Mouse (Mus musculus) cerebellum, postnatal 25 days (tissue): ENCODE results near the gene Oxgr1.
"Not testable (repeated sequence)": the region's sequence is repeated elsewhere in the genome, so short reads cannot be mapped to it uniquely, and the experiment has no call there.

Source experiments
- DNase-seq, 2 experiments: peaks; one replicate each; pipeline ENCODE4 v3.0.0; 2021; ENCODE audit warnings: mixed read lengths in 2 of 2

Oxgr1 gene

DNA sequence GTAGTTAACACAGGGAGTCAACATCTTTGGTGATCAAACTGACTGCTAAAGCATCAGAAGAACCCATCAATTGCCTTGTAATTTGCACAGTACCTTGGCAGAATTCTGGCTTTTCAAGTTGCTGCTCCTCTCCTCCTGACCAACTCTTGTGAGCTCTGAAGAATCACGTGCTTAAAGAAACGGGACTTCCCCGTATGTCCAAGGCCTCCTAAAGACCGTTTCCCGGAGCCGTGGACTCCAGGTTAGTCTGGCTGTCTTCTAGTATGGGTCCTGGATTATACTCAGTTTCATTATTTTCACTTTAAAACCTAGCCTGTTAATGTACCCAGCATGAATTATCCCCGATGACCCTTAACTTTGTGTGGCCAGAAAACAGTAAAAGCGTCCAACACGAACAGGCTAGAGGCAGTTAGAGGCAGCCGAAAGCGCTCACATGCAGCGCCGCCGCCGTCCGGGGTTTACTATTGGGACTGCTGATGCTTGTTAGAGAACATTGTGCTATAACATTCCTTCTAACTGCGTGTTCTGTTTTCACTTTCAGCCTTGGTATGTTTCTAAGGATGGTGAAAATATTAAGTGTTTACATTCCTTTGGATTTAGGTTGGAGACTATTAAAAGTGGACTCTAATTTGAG lies at the start of gene Oxgr1:
Oxgr1 (minus strand) TSS at position 249 of the 634 bp plus-strand sequence.
- DNase-seq = no peak

DNA sequence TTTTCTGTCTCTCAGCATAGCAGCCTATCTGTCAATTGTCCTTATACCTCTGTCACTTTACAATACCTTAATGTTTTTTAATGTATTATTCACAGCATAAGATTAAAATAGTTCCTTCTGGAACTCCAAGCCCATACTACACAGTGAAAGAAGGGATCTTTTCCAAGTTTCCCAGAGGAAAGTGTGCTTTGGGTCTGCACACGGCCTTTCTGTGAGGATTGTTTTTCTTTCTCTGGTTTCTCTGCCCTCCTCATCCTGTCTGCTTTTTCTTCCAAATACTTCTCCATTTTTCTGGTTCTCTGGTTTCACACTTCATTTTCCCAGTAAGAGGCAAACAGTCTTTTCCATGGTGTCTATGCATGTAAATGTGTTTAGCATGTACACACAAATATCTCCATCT lies 48.2 kb upstream of the Oxgr1 start:
- no peak for DNase-seq

DNA sequence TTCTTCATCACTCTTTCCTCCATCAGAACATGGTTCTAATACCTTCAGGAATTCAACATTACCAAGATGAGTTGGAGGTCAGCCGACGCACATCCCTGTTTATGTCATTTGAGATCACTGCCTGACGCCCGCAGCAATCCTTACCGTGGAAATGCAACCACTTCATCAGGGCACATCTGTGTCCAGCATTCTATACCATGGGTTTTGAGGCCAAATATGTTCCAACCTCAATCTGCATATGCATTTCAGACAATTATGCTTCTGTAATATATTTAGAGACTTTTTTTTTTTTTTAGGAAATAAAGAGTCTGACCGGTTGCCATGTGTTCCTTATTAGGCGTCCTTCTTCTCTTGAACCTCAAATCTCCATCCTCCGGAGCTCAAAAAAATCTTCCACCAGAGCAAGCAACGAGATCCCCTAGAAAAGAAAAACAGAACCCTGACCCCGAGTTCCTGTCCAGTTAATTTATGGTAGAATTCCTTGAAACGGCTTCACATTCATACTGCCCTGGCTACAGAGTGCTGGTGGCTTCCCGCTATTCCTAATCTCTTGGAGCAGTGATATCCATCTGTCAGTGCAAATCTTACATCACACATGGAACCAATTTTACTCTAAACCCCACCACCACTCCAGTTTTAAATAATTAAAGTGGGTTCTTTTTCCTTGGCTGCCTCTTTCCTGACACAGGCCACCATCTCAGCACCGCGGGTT lies 47.6 kb upstream of the Oxgr1 start:
- peak; percentile 24 to 26 for DNase-seq

DNA sequence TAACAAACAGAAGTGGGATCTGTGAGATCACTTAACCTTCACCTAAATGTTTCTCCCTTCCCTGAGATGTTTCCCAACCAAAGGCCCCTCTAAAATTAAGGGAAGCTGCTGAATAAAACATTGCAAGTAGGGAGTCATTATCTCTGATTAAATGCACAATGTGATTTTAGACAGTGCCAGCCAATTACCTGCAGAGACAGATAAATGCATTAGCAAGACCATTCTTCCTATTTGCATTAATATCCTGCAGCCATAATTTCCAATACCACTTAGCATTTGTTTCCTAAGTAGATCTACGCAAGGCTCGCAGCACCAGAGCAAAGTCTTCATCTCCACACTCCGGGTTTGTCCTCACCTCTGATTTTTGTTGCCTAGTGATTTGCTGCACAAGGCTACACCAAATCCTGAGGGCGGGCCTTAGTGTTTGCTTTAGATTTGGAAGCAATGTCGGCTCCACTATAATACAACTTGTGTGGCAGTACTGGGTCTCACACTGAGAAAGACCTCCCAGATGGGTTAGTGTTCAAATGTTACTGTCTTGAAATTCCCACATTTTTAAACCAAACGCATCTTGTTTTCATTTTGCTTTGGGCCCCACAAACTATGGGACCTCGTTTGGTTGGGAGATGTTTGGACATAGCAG lies 46.9 kb upstream of the Oxgr1 start:
- no peak for DNase-seq

DNA sequence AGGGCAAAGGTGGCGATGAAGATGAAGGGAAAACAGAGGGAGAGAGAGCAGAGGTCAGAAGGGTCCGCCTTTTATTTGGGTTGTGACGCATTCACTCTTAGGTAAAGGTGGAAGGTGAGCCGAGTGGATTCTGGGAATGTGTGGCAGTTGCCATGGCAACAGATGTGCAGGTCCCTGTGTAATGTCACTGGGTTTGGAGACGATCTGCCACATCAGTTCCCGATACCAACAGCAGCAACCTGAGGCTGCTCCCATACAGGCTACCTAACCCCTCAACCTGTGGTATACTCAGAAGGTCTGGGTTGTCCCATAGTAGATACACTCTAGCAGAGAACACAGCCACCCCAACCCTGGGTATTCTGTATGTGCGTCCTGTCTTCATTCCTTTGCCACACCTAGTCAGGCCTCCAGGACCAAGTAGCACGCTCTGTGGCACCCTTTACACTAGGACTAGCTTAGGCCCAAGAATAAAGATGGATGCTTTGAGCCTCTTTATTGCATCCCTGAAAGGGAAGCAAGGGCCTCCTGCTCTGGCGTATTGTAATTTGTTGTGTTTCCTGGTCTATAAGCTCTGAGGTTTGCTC lies 41.9 kb upstream of the Oxgr1 start:
- no peak for DNase-seq

DNA sequence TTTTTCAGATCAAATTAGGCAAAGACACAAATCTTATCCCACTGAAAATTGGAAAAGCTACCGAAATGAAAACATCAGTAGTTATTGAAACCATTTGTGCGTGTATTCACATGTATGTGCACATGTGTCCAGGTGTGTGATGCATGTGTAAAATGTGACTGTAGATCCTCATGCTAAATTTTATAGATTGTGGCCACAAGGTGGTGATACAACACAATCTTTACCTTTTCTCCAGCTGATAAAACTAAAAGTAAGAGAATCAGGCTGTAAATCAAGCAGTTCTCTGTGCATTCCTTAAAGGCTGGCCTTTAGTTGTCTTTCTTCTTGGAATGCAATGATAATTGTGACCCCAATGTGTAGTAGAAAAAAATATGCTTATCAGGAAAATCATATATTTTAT lies 34.0 kb upstream of the Oxgr1 start:
- DNase-seq = peak in 1 of 2 experiments; percentile 34

DNA sequence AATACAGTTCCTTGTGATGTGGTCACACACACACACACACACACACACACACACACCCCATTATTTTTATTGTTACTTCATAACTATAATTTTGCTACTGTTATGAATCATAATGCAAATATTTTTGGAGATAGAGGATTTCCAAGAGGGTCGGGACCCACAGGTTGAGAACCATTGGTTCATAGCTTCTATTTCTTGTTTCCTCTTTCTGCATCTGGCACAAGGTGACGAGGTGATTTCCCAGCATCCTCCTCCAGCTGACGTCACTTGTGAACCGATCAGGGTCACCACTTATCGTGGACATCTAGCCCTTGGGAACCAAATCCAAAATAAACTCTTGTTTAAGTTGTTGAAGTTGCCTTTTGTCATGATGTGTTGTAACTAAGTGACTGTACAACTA lies 33.5 kb upstream of the Oxgr1 start:
- no peak for DNase-seq

DNA sequence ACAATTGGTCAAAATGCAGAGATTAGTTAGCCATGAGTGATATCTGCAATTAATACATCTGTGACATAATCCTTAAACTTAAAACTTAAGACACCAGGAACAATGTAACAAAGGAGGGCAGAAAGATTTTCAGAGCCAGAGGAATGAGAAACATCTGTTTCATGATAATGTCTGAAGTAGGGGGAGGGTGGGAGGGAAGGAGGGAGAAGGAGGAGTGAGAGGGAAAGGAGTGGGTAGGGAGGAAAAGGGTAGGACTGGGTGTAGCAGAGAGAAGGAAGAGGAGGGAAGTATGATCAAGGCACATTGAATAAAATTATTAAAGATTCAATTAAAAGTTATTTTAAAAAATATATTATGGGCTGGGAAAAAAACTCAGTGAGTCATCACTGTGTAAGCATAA lies 32.0 kb upstream of the Oxgr1 start:
- DNase-seq = no peak

DNA sequence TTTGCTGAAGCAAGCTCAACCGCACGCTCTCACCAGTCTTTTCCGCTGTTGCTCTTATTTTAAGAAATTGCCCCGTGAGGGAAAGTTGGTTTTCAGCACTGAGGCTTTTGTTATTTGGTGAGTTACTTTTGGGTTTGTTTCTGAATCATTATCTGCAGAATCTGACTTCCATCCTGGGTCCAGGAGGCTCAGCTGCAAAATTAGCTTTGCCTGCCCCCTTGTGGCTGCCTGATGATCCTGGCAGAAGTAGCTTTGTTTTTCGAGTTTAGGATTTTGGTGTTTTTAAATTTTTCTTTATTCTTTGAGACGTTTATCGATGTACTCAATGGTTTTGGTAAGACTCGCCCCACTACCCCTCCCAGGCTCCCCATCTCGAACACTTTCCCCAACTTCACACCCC lies 18.9 kb upstream of the Oxgr1 start:
- peak; percentile 75 to 85 for DNase-seq

DNA sequence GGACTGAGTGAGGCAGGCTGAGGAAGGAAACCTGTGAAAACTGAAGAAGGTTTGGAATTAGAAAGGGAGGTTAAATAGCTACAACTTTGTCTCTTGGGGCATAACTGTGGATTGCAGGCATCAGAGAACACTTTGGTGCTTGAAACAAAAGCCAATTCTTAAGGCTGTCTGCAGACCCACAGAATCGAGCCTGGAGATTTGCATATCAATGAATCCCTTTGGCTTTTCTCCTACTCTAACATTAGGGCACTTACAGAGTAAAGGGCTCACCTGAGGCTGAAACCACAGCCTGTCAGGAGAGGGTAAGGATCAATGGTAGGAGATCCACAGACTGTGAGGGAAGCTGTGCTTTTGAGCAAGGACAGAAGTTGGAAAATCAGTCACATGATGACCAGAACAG lies 8.8 kb downstream of the Oxgr1 start:
- DNase-seq = no peak

DNA sequence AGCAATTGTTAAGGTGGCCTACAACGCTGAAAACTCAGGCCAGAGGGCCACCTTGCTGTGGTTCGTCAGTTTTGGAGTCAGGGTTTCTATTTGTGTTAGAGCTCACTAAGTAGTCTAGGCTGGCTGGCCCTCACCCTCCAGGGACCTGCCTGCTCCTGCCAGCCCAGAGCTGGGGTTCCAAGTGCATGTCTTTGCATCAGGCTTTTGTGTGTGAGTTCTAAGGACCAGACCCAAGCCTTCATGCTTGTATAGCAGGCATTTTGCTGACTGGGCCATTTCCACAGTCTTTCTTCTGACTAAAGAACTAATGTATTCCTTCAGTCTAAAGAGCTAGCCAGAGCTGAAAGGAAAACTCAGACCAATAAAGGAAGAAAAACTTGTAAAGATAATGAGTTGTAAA lies 22.3 kb downstream of the Oxgr1 start:
- no peak for DNase-seq

DNA sequence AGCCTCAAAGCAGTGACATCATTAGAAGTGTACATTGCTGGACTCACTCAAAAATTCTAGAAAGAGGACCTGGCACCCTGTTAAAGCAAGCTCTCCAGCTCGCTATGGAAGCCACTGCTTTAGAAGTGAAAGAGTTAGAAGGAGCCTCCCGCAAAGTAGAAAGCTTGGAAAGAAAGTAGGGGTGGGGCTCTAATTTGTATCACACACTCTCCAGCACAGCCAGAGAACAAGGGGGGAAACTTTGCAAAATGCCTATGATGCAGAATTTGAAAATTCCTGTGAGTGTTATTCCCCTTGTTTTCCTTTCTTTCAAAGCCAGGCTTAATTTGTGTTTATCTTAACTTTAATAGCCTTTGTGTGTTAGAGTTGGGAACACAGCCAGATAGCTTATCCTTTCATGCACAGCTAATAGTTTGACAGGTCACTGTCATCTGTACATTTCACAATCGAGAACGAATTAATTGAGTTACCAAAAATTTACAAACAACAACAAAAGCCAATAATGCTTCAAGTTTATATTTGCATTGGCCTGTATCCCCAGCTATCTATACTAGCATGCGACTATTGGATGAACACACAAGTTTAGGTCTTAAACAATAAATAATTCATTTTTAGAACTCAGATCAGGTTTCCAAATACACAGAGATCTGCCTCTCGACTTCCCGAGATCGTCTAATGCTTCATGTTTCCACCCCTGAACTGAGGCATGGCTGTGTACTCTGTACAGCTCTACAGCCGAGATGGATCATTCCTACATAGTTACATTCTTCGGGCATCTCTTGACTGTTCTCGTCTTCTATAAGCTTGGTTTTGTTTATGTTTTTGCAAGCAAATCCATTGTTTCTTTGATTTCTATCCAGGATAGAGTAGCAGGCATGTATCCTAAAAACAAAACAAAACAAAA lies 32.0 kb downstream of the Oxgr1 start:
- no peak for DNase-seq

DNA sequence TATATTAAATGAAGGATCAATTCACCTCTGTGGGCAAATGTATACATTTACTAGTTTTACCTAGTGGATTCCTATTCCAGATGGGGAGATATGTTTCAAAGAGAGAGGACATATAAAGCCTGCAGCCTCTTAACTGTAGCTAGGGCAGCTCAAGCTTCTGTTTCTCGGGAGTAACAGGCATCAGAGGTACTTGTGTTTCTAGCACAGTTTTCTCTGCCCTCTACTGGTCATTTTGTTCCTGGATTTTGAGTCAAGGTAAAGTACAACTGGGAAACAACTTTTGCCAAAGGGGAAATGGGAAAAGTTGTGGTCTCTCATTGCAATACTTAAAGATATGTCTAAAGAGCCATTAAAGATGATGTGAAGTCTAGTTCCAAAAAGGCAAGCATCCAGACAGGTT lies 37.1 kb downstream of the Oxgr1 start:
- DNase-seq = no peak

DNA sequence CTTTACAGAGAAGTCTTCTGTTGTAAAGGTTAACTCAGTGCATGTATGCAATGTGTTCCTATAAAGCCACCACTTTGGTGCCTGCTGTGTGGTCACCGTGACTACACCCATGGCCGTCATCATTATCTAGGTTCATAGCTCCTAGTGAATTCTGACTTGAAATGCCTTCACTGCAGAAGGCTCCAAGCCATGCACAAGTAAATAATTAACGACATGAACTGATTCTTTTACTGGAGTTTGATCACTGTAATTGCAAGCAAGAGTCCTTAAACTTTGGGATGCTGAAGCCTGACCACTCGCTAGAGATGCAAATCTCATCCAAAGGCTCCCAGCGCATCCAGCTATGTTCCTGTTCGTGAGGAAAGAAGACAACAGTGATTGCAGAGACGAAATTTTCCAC lies 38.6 kb downstream of the Oxgr1 start:
- no peak for DNase-seq

DNA sequence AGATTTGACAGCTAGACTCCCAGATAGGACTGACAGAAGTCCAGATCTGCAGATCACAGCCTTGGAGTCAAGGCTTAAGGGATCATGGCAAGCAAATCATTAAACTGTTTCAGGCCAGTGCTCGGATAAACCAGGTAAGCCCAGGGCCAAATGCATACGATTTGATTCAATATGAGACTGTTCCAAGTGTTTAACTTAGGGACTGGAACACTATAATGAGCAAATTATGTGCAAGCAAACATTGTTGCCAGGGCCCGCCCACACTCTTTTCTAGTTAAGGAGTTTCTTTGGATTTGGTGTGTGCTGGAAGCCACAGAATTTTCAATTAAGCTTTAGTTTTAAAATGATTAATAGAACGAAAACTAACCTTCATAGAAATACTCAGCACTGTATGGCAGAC lies 39.6 kb downstream of the Oxgr1 start:
- DNase-seq = no peak

DNA sequence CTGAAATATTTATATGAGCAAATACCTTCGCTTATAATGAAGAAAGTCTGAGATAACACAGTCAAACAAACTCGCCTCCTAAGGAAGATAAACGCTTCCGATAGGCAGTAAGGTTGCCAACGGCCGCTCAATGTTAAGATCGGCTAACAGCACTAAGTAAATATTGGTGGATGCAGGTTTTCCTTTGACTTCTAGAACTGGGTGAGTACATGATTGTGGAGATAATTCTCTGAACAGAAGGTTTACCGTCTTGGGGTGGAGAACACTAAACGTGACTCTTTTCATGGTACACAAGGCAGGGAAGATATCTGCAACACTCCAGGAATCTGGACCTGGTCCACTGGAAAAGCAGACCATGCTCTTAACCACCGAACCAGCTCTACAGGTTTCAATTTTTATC lies 52.6 kb downstream of the Oxgr1 start:
- no peak for DNase-seq

DNA sequence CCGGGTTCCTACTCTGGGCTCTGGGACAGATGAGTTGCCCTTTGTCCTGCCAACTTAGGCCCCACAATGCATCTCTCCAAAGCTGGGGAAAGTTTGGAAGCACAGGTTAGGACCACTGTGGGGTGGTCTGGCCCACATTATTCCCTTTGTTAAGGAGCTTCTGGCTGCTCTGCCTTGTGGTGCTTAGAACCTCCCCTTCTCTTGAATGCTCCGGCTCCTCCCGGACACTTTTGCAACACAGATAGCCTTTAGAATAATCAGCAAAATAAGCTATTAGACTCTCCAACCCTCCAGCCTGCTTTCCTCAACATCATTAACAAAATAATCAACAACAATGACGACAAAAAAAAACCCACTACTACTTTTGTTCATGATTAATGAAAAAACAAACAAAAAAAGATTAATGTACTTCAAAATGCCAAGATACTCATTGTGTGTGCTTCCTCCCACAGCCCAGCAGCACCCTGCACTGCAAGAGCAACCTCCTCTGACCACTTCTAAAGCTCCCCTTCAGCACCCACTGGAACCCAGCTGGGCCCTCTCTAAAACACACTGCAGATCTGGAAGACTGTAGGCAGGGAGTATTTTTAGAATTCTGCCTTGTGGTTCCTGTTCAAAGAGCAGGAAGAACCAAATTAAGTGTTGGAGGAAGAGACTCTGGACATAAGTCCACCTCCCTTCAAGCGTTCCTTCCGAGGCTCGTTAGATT lies 53.1 kb downstream of the Oxgr1 start:
- no peak for DNase-seq

DNA sequence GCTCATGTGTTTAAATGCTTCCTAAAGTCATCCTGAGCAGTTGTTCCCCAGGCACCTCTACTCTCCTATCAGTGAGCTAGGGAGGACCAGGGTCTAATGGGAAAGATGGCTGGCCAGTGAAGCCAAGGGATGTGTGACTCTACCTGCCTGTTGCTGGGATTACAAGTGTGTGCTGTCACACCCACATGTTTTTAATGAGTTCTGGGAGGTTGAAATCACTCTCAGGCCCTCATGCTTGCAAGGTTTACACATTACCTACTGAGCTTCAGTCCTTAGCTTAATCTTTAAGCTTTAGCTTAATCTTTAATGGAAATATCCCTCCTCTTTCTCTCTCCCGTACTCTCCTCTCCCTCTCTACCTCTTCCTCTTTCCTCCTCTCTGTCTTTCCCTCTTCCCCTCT lies 55.0 kb downstream of the Oxgr1 start:
- DNase-seq = no peak

DNA sequence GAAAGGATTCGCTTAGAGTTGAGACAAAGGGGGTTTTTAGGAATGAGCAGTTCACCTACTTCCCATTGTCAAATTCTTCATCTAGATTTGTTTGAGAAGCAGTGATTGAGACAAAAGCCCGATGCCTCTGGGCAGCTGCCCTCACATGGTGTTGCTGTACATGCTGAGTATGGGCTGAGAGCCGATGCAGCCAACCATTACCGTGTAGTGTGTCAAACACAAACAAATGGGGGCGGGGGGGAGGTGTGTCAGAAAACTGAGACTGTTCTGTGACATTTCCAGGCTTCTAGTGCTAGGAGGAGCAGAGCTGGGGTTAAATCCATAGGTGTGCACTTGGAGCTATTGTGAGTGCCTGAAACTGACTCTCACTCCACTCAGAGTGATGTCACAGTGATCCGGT lies 55.5 kb downstream of the Oxgr1 start:
- no peak for DNase-seq

DNA sequence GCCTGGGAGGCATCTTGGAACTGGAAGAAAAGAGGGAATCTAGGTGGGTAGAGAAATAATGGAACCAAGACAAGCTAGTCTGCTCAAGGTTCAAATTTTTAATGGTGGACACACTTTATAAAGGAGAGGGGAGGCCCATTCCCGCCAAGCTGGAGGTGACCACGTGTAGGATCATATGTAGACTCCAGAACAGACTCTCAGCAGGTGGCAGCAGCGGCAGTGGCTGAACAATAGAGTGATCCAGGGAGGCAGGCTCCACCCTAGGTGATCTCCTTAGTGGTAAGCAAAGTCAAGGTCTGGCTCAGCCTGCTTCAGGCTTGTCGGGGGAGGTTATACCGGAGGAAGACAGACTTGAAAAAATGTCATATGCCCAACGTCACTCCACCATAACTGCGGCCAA lies 55.9 kb downstream of the Oxgr1 start:
- not testable (repeated sequence) for DNase-seq

DNA sequence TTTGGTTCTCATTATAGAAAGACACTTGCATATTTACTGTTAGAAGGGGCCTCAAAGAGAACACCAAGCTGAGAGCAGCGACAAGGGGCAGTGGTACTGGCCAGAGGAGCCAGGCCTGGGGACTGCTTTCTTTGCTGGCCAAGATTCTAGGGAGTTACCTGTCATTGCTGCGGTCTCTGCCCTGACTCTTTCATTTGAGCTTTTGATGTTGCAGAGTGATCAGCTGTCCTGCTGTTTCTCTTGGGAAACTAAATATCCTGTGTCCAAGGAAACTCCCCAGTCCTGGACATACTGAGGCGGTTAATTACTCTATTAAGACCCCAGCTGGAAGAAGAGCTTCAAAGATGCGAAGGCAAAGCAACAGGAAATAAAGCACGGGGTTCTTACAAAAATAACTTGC lies 60.9 kb downstream of the Oxgr1 start:
- DNase-seq = no peak

DNA sequence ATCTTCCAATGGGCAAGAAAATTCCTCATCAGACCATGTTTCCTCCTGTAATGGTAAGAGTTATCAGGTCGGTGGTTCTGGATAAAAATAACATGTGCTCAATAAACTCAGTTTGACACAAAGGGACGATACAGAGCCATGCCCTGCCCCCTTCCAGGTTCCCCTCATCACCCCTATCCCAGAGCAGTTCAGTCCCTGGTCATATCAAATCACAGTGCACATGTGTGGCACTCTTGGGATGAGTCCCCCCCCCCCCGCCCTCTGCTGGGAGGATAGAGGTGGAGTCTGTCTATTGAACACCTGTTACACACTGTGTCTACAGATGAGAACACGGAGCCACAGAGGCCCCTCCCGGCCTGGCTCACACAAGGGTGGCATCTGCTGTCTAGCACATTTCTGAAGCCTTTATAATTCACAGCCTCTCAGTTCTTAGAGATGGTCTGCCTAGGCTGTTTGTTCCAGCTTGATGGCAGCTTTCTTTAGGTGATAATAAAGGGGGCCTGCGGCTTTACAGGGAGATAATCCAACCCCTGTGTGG lies 61.5 kb downstream of the Oxgr1 start:
- no peak for DNase-seq
